ENCODE assay signal across 8 mouse cellular contexts in genomic region chr12:85151002-85151774, GRCm38 (mm10). TPM values are rescaled to one million over a fixed set of nuclear protein-coding genes. Genes with fewer than 3 reads are reported as not detected.
DNase-seq lines count a peak whose midpoint lies in the region; ATAC-seq and TF ChIP-seq lines count a peak whose summit lies in the region.

Gene Rps6kl1 (minus strand): TSS chr12:85151264.

- no peaks in the 10 kb centered on the region for H3K36me3 ChIP-seq in E14TG2a.4 (ENCODE audit: insufficient read depth, low read length)
- H3K36me3 ChIP-seq in hindbrain, embryonic 13.5 days, result peaks cover 10% of the 10 kb centered on the region

- peak within 1 kb of the TSS; percentile 67 for H3K27ac ChIP-seq in hindbrain, embryonic 13.5 days

- H3K4me3 ChIP-seq in E14TG2a.4 (replicated peaks; ENCODE audit: low read length), result peak within 1 kb of the TSS; percentile 78
- H3K4me3 ChIP-seq in hindbrain, embryonic 13.5 days, result peak within 1 kb of the TSS; percentile 55

- H3K27me3 ChIP-seq in E14TG2a.4 (ENCODE audit: insufficient read depth, low read length), result peaks cover 54% of the 10 kb centered on the region
- H3K27me3 ChIP-seq in hindbrain, embryonic 13.5 days, result 0 out of 2 replicates have a peak, but pooled peaks cover 3% of the 10 kb centered on the region

- peaks cover 23% of the 10 kb centered on the region for H3K4me1 ChIP-seq in E14TG2a.4 (replicated peaks; ENCODE audit: low read depth, low read length)
- H3K4me1 ChIP-seq in hindbrain, embryonic 13.5 days (replicated peaks), result peaks cover 32% of the 10 kb centered on the region

- DNase-seq in brain, embryonic 18.5 days (ENCODE audit: low read depth, low spot score), result peak; percentile 72
- DNase-seq in layer of hippocampus, postnatal 36 days, result peak; percentile 76 to 78
- DNase-seq in lung, postnatal 10 days, result peak; percentile 46
- peak; percentile 46 for DNase-seq in retina, postnatal 7 days (ENCODE audit: low read depth, low spot score)
- no peak for DNase-seq in gastrocnemius, postnatal 25 days

- no peak for TF ChIP-seq CTCF in E14TG2a.4 (conservative IDR thresholded peaks at IDR 0.05; ENCODE audit: low read length)

- WGBS in hindbrain, embryonic 13.5 days, result 14% methylated on average over 28 of the region's 28 CpGs

- peak; percentile 23 for ATAC-seq in erythroid progenitor cell, adult 5-6 weeks (replicated peaks; ENCODE audit: low FRiP score, poor library complexity, severe bottlenecking)
- peak; percentile 95 for ATAC-seq in hindbrain, embryonic 13.5 days (ENCODE audit: low FRiP score)

- H3K9ac ChIP-seq in hindbrain, embryonic 13.5 days, result peak within 1 kb of the TSS; percentile 83

- peak within 1 kb of the TSS; percentile 77 for H3K4me2 ChIP-seq in hindbrain, embryonic 13.5 days

- H3K9me3 ChIP-seq in E14TG2a.4 (ENCODE audit: low read length), result no peaks in the 10 kb centered on the region
- H3K9me3 ChIP-seq in hindbrain, embryonic 13.5 days, result no peaks in the 10 kb centered on the region

RNA-seq across cellular contexts. Expression of gene Rps6kl1, which starts in this region (rescaled TPM):
- not detected in 2 replicates for total RNA-seq in erythroid progenitor cell, adult 5-6 weeks (2015; ENCODE audit: low replicate concordance)
- not detected in 2 replicates for total RNA-seq in erythroid progenitor cell, adult 5-6 weeks (2017; ENCODE audit: low replicate concordance)
- 23.3 and 24.1 TPM in 2 replicates for polyA plus RNA-seq in hindbrain, embryonic 13.5 days (2015; fragmentation: Nextera tagmentation; extraction: Ambion mirVana)
- 10 to 100 TPM; 39.9 to 40.2 TPM for total RNA-seq in layer of hippocampus, postnatal 36 days (2021)
- 1 to 10 TPM in 1 of 2 experiments, under 1 TPM in 1; 0.95 to 1.1 TPM for total RNA-seq in gastrocnemius, postnatal 25 days (2021)

Comparison
In these comparisons a context has a peak if more than half of its experiments do, and no peak if none do; other contexts are left out.
1. RNA of gene Rps6kl1 (total RNA-seq): 39.9 to 40.2 TPM in layer of hippocampus, postnatal 36 days; 0.95 to 1.1 TPM in gastrocnemius, postnatal 25 days and not detected in erythroid progenitor cell, adult 5-6 weeks; every median in the first group is over 10 times any median in the second.
2. Peak in ATAC-seq in erythroid progenitor cell, adult 5-6 weeks; RNA of the gene not detected or under 1 TPM.